Mouse (Mus musculus): ENCODE data around the gene P2rx3. TPM values are rescaled to one million over a fixed set of nuclear protein-coding genes. Genes with fewer than 3 reads are reported as not detected.

P2rx3 gene
- total RNA-seq (2023) = 0.31 to 0.86 TPM (median 0.68 TPM) in 4 replicates

GRCm38 (mm10) chr2:85037047-85038026 is at the start of gene P2rx3, which contains the start of gene Ssrp1:
Gene P2rx3 (minus strand): TSS chr2:85037462.
Gene Ssrp1 (plus strand): TSS chr2:85037234.

GRCm38 (mm10) chr2:85047596-85048167 is 10.4 kb upstream of the P2rx3 start, which contains the start of gene Tnks1bp1:
Gene Tnks1bp1 (plus strand): TSS chr2:85048022.

GRCm38 (mm10) chr2:84987930-84988329 is 49.3 kb downstream of the P2rx3 start, which contains the start of gene Prg3:
Gene Prg3 (plus strand): TSS chr2:84988215.

GRCm38 (mm10) chr2:84980188-84980587 is 57.1 kb downstream of the P2rx3 start, which contains the start of gene Prg2:
Gene Prg2 (plus strand): TSS chr2:84980461.

Other genes starting within 250 kb of the P2rx3 start
- gene Ube2l6, start 238.6 kb downstream of the P2rx3 start, total RNA-seq (2023) = 9.9 to 13.9 TPM (median 12.4 TPM) in 4 replicates
- gene Smtnl1, start 214.8 kb downstream of the P2rx3 start, total RNA-seq (2023) = not detected in 4 replicates
- gene Timm10, start 210.5 kb downstream of the P2rx3 start, total RNA-seq (2023) = 15.5 to 34.2 TPM (median 20.3 TPM) in 4 replicates
- 5.8 to 6.3 TPM (median 5.9 TPM) in 4 replicates for gene Slc43a1, start 198.6 kb downstream of the P2rx3 start, total RNA-seq (2023)
- gene Rtn4rl2, start 150.8 kb downstream of the P2rx3 start, total RNA-seq (2023) = not detected in 4 replicates
- 9.0 to 14.1 TPM (median 10.9 TPM) in 4 replicates for gene Slc43a3, start 100.9 kb downstream of the P2rx3 start, total RNA-seq (2023)
- 0.98 to 2.2 TPM (median 1.6 TPM) in 4 replicates for gene Prg2, start 57.0 kb downstream of the P2rx3 start, total RNA-seq (2023)
- gene Prg3, start 49.2 kb downstream of the P2rx3 start, total RNA-seq (2023) = not detected in 4 replicates
- 165 to 186 TPM (median 182 TPM) in 4 replicates for gene Ssrp1, start 228 bp downstream of the P2rx3 start, total RNA-seq (2023)
- 35.1 to 48.5 TPM (median 36.5 TPM) in 4 replicates for gene Tnks1bp1, start 10.6 kb upstream of the P2rx3 start, total RNA-seq (2023)
- not detected in 4 replicates for gene Aplnr, start 98.8 kb upstream of the P2rx3 start, total RNA-seq (2023)
- not detected in 4 replicates for gene Lrrc55, start 159.7 kb upstream of the P2rx3 start, total RNA-seq (2023)